Mouse (Mus musculus): Measurements from ENCODE around the gene Adra2b.

The Adra2b gene

DNA sequence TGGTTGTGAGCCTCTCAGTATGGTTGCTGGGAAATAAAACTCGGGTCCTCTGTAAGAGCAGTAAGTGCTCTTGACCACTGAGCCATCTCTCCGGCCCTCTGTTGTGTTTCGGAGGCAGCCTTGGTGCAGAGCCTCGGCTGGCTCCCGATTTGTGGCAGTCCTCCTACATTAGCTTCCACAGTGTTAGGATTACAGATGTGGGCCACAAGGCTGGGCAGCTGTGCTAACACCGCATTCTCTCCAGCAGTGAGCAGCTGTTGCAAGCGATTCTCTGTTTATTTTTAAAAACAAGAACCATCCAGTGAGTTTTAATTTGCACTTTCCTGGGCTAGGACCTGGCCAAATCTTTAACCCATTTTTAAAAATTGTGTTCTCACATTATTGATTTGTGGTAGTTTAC, 20.9 kb downstream of the Adra2b start:
- no peak for DNase-seq (ENCODE audit: low spot score)

DNA sequence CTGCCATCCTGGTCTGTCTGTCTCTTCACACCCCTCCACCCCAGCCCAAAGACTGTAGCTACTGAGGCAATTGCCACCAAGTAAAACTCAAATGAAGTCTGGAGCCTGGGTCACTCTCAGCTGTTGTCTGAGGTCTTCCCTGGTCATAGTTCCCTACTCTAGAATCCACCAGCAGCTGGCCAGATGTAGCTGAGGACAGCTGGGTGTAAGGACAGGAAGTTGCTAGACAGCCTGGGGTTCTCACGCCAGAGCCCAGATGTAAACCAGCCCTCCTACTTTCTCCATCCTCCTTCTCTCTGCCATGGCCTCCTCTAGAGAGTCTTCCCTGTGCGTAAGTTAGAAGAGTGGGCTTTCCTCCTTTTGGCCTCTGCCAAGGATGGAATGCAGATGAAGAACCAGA, 24.5 kb downstream of the Adra2b start:
- DNase-seq (ENCODE audit: low spot score): no peak

DNA sequence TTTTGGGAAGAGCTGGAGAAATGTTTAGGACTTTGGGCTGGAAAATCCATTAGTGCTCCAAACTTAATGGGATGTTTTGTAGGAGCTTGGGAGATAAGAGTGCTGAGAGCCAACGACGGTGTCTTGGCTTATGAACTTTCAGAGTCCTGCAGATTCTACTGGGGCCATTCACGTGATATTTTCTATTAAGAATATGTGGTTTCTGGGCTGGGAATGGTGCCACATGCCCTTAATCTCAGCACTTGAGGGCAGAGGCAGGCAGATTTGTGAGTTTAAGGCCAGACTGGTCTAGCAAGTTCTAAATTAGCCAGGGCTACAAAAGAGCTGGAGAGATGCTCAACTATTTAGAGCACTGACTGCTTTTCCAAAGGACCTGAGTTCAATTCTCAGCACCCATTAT, 27.3 kb downstream of the Adra2b start:
- no peak for DNase-seq (ENCODE audit: low spot score)

DNA sequence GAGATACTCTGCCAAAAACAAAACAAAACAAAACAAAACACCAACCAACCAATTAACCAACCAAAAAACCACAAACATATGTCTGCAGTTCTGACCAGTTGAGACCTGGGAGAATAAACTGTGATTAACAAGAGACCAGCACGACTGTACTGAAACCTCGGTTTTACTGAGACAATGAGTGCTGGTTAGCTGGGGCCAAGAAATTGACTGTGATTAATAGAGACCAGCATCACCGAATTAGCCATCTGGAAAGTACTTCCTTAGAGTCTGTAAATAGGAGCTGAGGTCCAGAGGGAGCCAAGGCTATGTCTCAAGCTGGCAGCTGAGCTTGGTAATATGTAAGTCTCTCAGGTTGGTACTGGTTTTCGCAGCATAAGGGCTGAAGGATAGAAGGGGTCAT, 27.8 kb downstream of the Adra2b start:
- DNase-seq (ENCODE audit: low spot score): no peak

DNA sequence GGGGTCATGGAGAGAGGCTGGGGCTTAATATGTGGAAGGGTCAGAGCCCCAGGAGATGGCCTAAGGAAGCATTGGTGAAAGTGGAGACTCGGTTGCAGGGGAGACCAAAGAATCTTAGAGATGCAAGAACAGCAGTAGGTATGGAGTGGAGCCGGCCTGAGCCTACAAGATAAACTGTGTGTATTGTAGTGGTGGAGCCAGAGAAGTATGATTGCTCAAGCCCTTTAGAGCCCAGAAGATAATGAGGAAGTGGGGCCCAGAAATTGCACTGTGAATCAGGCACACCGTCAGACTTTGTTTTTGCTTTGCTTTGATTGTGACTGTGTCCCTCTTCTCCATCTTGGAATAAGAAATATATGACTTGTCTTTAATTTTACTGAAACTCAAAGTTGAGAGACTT, 28.3 kb downstream of the Adra2b start:
- DNase-seq (ENCODE audit: low spot score): no peak

DNA sequence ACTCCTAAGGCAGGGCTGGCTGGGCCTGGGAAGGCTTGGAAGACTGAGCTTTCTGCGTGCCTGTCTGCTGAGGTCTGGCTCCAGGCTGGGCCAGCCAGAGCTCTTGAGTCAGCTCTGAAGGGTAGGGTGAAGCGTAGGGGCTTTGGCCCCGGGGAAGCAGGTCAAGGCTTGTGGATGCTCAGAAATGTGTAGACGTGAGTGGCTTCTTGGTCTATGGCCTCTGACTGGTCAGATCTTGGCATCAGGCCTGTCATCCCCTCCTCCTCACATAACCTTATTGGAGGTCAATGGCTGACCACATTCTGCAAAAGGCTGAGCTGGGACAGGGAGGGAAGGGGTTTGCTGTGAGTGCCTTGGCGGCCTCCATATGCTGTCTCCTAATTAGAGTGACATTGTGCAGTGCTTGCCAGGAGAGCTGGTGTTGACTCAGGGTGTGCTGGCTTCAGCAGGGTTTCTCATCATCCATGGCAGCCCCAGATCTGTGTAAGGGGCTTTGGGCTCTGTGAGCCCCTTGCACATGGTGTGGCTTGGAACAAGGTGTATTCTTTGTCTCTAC, 31.7 kb downstream of the Adra2b start:
- no peak for DNase-seq (ENCODE audit: low spot score)

DNA sequence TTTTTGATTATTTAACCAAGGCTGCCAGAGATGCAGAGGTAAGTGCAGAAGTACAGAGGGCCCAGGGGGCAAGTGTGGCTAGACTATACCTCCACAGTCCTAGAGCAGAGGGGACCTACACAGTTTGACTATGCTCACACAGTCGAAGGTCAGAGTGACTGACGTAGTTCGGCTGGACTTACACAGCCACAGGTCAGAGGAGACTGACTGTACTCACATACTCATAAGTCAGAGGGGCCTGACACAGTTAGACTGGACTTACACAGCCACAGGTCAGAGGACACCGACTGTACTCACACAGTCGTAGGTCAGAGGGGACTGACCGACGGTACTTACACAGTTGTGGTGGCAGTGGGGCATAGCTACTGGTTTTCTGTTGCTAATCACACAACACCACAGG, 35.7 kb downstream of the Adra2b start:
- no peak for DNase-seq (ENCODE audit: low spot score)

DNA sequence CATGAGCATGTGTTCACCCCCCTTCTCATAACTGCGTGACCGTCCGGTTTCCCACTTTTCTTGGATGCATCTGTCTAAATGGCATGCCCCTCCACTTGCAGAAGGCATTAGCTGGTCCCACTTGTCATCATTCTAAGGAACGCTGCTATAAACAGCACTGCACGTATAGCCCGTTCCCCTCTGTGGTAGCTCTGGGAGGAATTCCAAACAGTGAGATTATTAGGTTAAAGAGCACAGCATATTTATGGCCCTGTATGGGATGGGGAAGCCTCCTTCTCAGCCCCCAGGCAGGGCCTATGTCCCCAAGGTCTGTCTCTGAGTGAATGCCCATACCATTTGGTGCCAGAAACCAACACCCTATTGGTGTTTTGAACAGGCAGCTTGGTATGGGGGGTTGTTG, 48.1 kb downstream of the Adra2b start:
- no peak for DNase-seq (ENCODE audit: low spot score)

DNA sequence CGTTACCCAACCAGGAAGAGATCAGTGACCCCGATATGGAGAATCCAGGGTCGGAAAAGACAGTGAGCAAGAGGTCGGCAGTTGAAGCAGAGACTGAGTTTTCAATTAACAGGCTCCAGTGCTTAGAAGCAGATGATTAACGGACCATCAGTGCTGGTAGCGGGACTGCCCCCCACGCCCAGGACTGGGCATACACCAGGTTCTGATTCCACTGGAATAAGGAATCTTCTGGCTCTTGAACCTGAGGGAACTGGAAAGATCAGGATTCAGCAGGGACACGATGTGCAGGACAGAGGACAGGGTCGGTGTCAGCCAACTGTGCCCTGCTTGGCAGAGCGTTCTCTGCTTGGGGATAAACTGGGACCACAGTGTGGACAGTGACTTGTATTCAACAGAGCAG, 52.8 kb downstream of the Adra2b start:
- DNase-seq (ENCODE audit: low spot score): no peak

DNA sequence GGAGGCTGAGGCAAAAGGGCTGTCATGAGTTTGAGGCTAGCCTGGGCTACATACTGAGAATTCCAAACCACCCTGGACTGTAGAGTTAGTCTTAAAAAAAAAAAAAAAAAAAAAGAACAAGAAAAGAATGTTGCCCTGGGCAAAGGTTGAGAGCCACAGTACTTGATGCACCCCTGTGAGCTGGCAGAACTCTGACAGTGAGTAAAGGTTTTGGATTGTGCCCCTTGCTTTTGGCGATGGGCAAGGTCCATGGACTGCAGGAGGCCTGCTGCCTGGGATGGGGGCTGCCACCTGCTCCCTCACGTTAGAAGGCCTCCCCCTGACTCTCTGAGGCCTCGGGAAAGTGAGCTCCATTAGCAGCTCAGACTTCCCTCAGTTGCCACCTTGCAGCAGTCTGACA, 53.7 kb downstream of the Adra2b start:
- no peak for DNase-seq (ENCODE audit: low spot score)

Data from retina, embryonic 14.5 days (tissue).